Mouse (Mus musculus): ENCODE measurements around the gene Gm21704. TPM values are rescaled to one million over a fixed set of nuclear protein-coding genes. Genes with fewer than 3 reads are reported as not detected.
"Not testable (repeated sequence)": the region's sequence is repeated elsewhere in the genome, so short reads cannot be mapped to it uniquely, and the experiment has no call there.

Gene Gm21704
- polyA plus RNA-seq (2015; fragmentation: Nextera tagmentation; extraction: Ambion mirVana) = not detected in 2 replicates

- H3K4me3 ChIP-seq; H3K36me3 ChIP-seq; H3K27ac ChIP-seq; ATAC-seq (ENCODE audit: borderline replicate concordance, extremely low read depth, low FRiP score, low TSS enrichment); H3K27me3 ChIP-seq; H3K4me1 ChIP-seq; H3K4me2 ChIP-seq; H3K9me3 ChIP-seq; H3K9ac ChIP-seq: not testable (repeated sequence)
- no CpG with 5 or more reads among the region's 9 CpGs for WGBS
These were observed at the start of gene Gm21704, which contains the start of gene Gm21708 for GRCm38 (mm10) chrY:3410067-3410466. Gm21704 (minus strand) TSS chrY:3410167. Gm21708 (minus strand) TSS chrY:3410167.

GRCm38 (mm10) chrY:3345229-3345628 is 64.7 kb downstream of the Gm21704 start, which contains the start of gene Gm21693:
Gm21693 (minus strand) TSS chrY:3345329.
- H3K4me2 ChIP-seq; H3K36me3 ChIP-seq; H3K9me3 ChIP-seq; H3K4me3 ChIP-seq; H3K27me3 ChIP-seq; H3K9ac ChIP-seq; H3K27ac ChIP-seq; ATAC-seq (ENCODE audit: borderline replicate concordance, extremely low read depth, low FRiP score, low TSS enrichment); H3K4me1 ChIP-seq: not testable (repeated sequence)
- no CpG with 5 or more reads among the region's 9 CpGs for WGBS

GRCm38 (mm10) chrY:3340661-3341060 is 69.3 kb downstream of the Gm21704 start:
- H3K9me3 ChIP-seq; H3K27me3 ChIP-seq; H3K4me1 ChIP-seq; H3K27ac ChIP-seq; H3K36me3 ChIP-seq; ATAC-seq (ENCODE audit: borderline replicate concordance, extremely low read depth, low FRiP score, low TSS enrichment); H3K4me2 ChIP-seq; H3K4me3 ChIP-seq; H3K9ac ChIP-seq: not testable (repeated sequence)
- WGBS = no CpG with 5 or more reads among the region's 11 CpGs

Other genes starting within 250 kb of the Gm21704 start
- not detected in 2 replicates for gene Gm21677, start 103.7 kb downstream of the Gm21704 start, polyA plus RNA-seq (2015; fragmentation: Nextera tagmentation; extraction: Ambion mirVana)
- gene Gm21693, start 64.8 kb downstream of the Gm21704 start, polyA plus RNA-seq (2015; fragmentation: Nextera tagmentation; extraction: Ambion mirVana) = not detected in 2 replicates
- not detected in 2 replicates for gene Gm21708, start within 50 bp of the Gm21704 start, polyA plus RNA-seq (2015; fragmentation: Nextera tagmentation; extraction: Ambion mirVana)